Mouse (Mus musculus): ENCODE data around the gene Dtx3. TPM values are rescaled to one million over a fixed set of nuclear protein-coding genes. Genes with fewer than 3 reads are reported as not detected.

Dtx3 gene
- polyA plus RNA-seq (2017; shearing (Covaris generic)): 130 TPM

GRCm38 (mm10) chr10:127195328-127196129 is at the start of gene Dtx3:
Gene Dtx3 (minus strand): TSS chr10:127195728.

GRCm38 (mm10) chr10:127211414-127211854 is 15.9 kb upstream of the Dtx3 start, which contains the start of gene Pip4k2c:
Gene Pip4k2c (minus strand): TSS chr10:127211585.

GRCm38 (mm10) chr10:127189651-127190381 is 5.7 kb downstream of the Dtx3 start, which contains the start of gene Arhgef25:
Gene Arhgef25 (minus strand): TSS chr10:127190083.

GRCm38 (mm10) chr10:127179871-127180694 is 15.4 kb downstream of the Dtx3 start, which contains the start of gene Slc26a10:
Gene Slc26a10 (minus strand): TSS chr10:127180645.

GRCm38 (mm10) chr10:127164631-127165353 is 30.7 kb downstream of the Dtx3 start, which contains the start of gene B4galnt1:
Gene B4galnt1 (plus strand): TSS chr10:127165225.

Other genes starting within 250 kb of the Dtx3 start
- gene Ctdsp2, start 217.0 kb downstream of the Dtx3 start, polyA plus RNA-seq (2017; shearing (Covaris generic)): 15.0 TPM
- gene Avil, start 195.0 kb downstream of the Dtx3 start, polyA plus RNA-seq (2017; shearing (Covaris generic)): 0.19 TPM
- 50.6 TPM for gene Tsfm, start 164.9 kb downstream of the Dtx3 start, polyA plus RNA-seq (2017; shearing (Covaris generic))
- 33.0 TPM for gene Mettl1, start 154.3 kb downstream of the Dtx3 start, polyA plus RNA-seq (2017; shearing (Covaris generic))
- gene Eef1akmt3, start 154.2 kb downstream of the Dtx3 start, polyA plus RNA-seq (2017; shearing (Covaris generic)): 0.14 TPM
- not detected for gene Cyp27b1, start 147.5 kb downstream of the Dtx3 start, polyA plus RNA-seq (2017; shearing (Covaris generic))
- 0.38 TPM for gene March9, start 135.5 kb downstream of the Dtx3 start, polyA plus RNA-seq (2017; shearing (Covaris generic))
- 421 TPM for gene Cdk4, start 132.2 kb downstream of the Dtx3 start, polyA plus RNA-seq (2017; shearing (Covaris generic))
- gene Tspan31, start 125.5 kb downstream of the Dtx3 start, polyA plus RNA-seq (2017; shearing (Covaris generic)): 94.3 TPM
- gene Agap2, start 120.4 kb downstream of the Dtx3 start, polyA plus RNA-seq (2017; shearing (Covaris generic)): 29.1 TPM
- gene Os9, start 74.6 kb downstream of the Dtx3 start, polyA plus RNA-seq (2017; shearing (Covaris generic)): 205 TPM
- 571 TPM for gene B4galnt1, start 30.5 kb downstream of the Dtx3 start, polyA plus RNA-seq (2017; shearing (Covaris generic))
- 7.1 TPM for gene Slc26a10, start 15.1 kb downstream of the Dtx3 start, polyA plus RNA-seq (2017; shearing (Covaris generic))
- gene Arhgef25, start 5.6 kb downstream of the Dtx3 start, polyA plus RNA-seq (2017; shearing (Covaris generic)): not detected
- 45.1 TPM for gene Pip4k2c, start 15.9 kb upstream of the Dtx3 start, polyA plus RNA-seq (2017; shearing (Covaris generic))
- 0.45 TPM for gene Kif5a, start 67.6 kb upstream of the Dtx3 start, polyA plus RNA-seq (2017; shearing (Covaris generic))
- 136 TPM for gene Dctn2, start 70.6 kb upstream of the Dtx3 start, polyA plus RNA-seq (2017; shearing (Covaris generic))
- gene Mbd6, start 93.3 kb upstream of the Dtx3 start, polyA plus RNA-seq (2017; shearing (Covaris generic)): 8.3 TPM
- gene Mars, start 116.1 kb upstream of the Dtx3 start, polyA plus RNA-seq (2017; shearing (Covaris generic)): 86.1 TPM
- 101 TPM for gene Arhgap9, start 126.2 kb upstream of the Dtx3 start, polyA plus RNA-seq (2017; shearing (Covaris generic))
- 0.42 TPM for gene Gli1, start 146.2 kb upstream of the Dtx3 start, polyA plus RNA-seq (2017; shearing (Covaris generic))
- not detected for gene Inhbe, start 158.7 kb upstream of the Dtx3 start, polyA plus RNA-seq (2017; shearing (Covaris generic))
- not detected for gene Inhbc, start 174.7 kb upstream of the Dtx3 start, polyA plus RNA-seq (2017; shearing (Covaris generic))
- 11.4 TPM for gene R3hdm2, start 184.6 kb upstream of the Dtx3 start, polyA plus RNA-seq (2017; shearing (Covaris generic))

All from CD4-positive, CD25-positive, alpha-beta regulatory T cell, adult 9 weeks (primary cell).